Mouse (Mus musculus): ENCODE data around the gene Ccnd3.

DNA sequence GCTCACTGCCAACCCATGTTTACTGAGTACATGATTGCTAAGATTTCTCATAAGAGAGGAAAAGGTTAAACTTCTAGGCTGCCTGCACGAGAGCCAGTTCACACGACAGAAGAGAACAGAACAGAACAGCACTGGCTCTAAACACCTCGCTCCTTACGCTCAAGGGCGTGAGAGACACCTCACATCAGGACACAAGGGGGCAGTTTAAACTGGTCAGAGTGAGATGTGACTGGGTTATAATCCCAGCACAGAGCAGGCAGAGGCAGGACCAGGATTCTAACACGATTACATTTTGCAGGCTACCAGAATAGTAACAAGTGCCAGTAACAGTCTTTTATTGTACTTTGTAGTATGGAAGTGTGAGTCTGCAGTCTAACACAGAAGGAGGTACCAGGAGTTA lies 12.1 kb upstream of the Ccnd3 start:
- TF ChIP-seq CTCF (IDR thresholded peaks at IDR 0.05; ENCODE audit: low read depth, low read length) (no peak), POLR2A (IDR thresholded peaks at IDR 0.05; ENCODE audit: borderline replicate concordance, low read depth, low read length) (no peak)
